Mouse (Mus musculus): ENCODE measurements around the gene Dnttip2.

The Dnttip2 gene

DNA sequence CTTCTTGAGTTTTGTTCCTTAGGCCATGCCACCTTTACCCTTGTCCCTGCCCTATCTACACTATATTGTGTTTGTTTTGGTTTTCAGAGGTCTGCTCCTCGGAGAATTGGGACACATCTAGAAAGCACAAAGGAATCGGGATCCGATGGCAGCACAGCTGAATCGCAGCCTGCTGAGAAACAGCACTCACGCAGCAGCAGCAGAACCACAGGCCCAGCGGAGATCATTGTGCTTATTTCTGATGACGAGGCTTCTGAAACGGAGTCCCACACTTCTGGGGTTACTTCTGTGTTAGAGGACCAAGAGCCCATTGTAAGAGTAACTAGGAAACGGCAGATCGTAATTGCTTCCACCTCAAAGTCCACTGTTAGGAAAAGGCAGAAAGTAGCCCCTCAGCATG, 923 bp downstream of the Dnttip2 start:
- TF ChIP-seq GATA4 (IDR thresholded peaks at IDR 0.05; ENCODE audit: insufficient replicate concordance, low read length) = no peak

DNA sequence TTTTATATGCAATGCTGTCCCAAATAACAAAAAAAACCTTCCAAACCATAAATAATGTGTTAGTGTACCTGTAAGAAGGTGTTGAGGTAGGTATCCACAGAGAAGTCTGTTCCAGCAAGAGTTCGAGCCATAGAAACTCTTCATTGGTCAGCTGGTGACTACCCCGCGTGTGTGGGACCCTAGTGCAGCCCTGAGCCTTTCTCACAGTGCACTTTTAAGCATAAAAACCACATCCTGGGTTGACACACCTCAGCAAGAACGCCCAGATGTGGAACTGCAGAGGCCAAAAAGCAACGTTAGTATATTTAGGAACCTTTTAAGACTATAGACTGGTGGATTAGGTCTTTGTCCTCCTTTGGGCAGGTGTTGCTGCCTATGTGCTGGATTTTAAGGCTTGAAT, 13.0 kb downstream of the Dnttip2 start:
- TF ChIP-seq GATA4 (IDR thresholded peaks at IDR 0.05; ENCODE audit: insufficient replicate concordance, low read length) = no peak

DNA sequence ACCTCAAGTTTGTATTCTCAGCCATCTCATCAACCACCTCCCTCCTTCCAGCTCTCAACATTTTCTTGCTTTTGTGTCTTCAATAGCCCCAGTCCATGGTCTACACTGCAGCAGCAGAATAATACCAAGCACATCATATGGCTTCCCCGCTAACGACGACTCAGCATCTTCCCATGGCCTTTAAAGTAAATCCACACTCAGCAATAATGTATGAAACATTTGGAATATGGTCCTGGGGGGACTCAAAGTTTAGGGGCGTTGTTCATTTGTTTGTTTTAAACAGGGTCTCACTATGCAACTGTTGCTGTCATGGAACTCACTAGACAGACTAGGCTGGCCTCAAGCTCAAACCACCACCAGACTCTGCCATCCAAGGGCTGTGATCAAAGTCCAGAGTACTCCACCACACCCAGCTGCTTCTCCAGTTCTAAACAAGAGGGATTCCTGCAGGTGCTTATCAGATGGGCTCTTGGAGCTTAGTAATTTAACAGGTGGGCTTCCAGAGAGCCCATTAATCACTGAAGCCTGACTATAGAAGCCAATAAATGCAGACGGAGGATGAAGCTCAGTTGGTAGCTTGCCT, 14.5 kb downstream of the Dnttip2 start:
- TF ChIP-seq GATA4 (IDR thresholded peaks at IDR 0.05; ENCODE audit: insufficient replicate concordance, low read length) = no peak

DNA sequence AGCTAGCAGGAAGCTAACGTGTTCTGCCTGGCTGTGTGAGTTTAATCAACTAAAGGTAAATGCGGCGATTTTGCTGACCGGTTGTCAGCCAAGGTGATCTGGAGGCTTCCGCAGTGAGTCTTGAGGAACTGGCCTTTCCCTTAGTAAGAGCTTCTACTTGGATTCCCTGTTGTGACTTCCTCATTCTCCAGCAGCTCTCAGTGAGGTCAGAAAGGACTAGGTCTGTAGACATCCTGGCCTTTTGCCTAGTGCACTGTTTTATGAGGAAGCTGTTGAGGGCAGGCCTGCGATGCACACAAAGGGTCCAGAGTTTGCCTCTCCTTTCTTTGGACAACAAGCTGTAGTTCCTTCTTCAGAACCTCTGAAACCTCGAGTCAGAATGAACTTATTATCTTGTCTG, 16.5 kb downstream of the Dnttip2 start:
- no peak for TF ChIP-seq GATA4 (IDR thresholded peaks at IDR 0.05; ENCODE audit: insufficient replicate concordance, low read length)

DNA sequence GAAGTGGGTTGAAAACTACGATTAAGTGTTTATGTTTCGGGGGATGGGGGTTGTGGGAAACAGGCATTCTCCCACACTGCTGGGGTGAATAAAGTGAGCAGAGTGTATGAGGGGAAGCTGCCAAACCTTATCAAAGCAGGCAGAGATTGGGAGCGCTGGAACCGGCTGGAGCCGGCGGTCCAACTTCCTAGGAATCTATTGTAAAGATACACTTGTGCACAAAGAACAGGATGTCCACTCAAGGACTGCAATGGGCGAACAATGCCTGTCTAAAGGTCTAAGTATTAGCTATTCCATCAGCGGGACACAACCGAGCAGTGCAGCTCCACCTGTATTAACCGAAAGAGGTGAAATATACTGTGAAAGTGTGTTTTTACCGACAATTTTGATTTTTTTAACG, 17.6 kb downstream of the Dnttip2 start:
- peak; percentile 97; the same call in 1 of the 2 replicates for TF ChIP-seq GATA4 (IDR thresholded peaks at IDR 0.05; ENCODE audit: insufficient replicate concordance, low read length)

DNA sequence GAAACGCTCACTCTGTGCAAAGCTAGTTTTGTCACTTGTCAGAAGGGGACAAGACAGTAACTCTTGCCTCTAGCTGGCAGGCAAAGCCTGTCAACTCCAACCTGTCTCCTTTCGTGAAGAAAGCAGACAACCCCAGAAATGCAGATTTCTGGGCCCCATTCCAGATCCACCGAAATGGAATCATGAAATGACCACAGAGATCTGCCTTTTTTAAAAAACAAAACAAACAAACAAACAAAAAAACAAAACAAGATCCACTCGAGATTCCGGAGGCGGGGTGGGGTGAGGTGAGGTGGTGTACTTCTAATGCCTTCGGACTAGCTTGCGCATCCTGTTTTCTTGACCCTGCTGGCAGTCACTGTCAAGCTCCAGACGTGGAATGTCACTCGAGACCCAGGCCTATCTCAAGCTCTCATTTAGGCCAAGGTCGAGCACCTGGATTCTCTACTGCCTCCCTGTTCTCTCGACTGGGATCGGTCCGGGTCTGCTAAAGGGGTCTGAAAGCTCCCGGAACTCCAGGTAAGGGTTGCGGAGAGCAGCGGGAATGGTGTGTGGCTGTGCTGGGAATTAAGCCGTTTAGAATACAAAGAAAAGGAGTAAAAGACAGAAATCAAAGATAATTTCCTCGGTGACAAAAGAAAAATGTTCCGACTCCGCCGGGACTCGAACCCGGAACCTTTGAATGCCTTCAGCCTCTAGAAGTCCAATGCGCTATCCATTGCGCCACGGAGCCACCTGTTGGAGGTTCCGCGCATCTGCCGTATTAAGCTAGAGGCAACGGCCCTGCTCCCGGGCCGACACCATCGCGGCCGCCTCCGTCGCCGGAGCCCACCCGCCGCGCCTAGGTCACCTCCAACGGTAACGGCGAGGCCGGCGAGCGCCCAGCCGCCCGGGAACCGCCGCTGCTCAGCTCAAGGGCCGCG, 18.4 kb downstream of the Dnttip2 start:
- no peak for TF ChIP-seq GATA4 (IDR thresholded peaks at IDR 0.05; ENCODE audit: insufficient replicate concordance, low read length)

DNA sequence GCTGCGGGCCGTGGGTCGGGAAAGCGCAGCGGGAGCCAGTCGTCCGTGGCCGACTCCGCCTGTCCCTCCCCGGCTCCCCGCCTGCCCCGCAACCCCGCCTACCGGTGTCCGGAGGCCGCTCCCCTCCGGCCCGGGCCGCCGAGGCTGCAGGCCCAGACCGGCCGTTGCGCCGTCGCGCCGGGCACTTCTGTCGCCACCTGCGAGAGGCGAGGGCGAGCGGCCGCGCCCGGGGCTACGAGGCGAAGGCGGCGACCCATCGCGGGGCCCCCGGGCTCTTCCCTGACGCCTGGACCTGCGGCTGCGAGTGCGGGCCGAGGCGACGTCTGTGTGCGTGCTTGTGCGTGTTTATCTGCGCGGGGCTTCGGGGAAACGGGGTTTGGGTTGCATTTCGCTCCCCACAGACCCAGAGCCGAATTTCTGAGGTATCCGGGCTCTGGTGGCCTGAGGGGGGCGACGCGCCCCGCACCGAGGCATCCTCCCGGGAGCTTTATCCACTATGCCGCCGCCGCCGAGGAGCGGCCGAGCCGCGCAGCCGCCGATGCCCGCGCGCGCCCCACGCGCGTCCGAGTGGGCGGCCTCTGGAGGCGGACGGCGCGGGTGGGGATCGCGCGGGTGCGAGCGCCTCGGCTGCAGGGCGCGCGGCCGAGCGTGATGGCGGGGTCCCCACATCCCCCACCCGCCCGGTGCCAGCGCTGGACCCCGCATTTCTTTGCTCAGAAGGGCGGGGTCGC, 19.2 kb downstream of the Dnttip2 start:
- no peak for TF ChIP-seq GATA4 (IDR thresholded peaks at IDR 0.05; ENCODE audit: insufficient replicate concordance, low read length)

DNA sequence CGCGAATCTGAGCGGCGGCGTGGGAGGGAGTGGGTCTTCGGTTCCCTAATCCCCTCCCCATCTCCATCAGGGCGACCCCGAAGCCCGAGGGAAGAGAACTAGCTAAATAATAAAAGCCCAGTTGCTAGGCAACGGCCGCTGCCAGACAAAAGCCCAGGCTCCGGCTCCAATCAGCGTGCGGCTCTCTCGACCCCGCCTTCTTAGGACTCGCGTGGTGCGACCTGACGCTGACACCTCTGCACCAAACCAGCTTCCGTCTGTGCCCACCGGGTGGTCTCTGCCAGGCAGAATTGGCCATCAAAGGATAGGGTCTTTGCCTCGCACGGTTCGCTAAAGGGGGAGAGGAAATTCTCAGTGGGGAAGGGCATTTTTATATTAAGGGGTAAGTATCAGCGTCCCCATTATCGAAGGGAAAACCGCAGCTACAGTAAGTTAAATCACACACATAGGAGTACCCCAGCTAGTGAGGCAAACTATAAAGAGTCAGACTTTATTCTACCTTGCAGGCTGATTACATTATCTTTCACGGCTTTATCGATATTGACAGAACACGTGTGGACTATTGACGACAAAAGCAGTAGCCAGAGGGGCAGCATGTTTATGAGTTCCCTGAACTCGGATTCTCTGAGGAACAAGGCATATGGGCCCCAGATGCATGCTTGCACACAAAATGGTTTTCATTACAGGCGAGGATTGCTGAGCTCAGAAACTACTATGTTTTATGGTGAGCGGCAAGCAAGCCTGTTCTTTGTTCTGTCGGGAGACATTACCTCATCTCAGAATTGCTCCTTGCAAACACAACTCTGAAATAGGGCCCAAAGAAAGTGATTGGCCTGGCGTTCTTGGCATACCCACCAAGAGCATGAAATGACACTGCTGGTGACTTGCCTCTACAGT, 20.0 kb downstream of the Dnttip2 start, which contains the start of gene Bcar3:
TSS of gene Bcar3 (plus strand) at position 183 of the 897 bp plus-strand sequence.
- TF ChIP-seq GATA4 (IDR thresholded peaks at IDR 0.05; ENCODE audit: insufficient replicate concordance, low read length) = no peak

DNA sequence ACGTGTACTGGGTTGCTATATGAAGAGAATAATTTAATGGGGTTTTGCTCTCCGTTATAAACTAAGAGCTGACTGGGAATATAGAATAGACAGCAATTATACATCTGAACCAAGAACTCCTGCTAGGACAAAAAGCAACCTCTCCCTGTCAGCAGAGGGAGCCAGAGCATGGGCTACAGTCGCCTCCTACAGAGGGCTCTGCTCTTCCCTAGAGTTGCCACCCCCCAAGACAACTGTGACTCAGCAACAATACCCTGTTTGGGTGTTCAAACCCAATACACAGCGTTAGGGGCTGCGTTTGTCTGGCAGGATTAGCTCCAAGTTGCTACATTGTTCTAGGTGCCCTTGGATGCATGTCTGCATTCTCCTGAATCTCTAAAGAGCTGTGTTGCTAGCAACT, 21.3 kb downstream of the Dnttip2 start:
- TF ChIP-seq GATA4 (IDR thresholded peaks at IDR 0.05; ENCODE audit: insufficient replicate concordance, low read length) = no peak

DNA sequence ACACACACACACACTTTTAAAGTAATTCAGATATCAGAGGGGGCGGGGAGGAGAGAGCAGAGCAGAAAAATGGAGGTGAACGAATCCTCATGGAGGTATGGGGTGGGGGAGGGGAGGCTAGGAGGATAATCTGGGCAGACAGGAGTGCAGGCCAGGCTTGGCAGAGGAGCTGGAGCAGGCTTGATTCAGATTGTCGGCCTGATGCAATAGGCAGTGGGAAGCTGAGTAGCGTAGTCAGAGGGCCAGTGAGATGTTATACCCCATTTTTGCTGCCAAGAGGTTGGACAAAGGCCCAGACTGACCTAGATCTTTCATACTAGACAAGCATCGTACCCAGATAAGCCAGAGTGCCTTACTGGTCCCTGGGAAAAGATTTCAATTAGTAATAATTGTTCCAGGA, 22.8 kb downstream of the Dnttip2 start:
- no peak for TF ChIP-seq GATA4 (IDR thresholded peaks at IDR 0.05; ENCODE audit: insufficient replicate concordance, low read length)

DNA sequence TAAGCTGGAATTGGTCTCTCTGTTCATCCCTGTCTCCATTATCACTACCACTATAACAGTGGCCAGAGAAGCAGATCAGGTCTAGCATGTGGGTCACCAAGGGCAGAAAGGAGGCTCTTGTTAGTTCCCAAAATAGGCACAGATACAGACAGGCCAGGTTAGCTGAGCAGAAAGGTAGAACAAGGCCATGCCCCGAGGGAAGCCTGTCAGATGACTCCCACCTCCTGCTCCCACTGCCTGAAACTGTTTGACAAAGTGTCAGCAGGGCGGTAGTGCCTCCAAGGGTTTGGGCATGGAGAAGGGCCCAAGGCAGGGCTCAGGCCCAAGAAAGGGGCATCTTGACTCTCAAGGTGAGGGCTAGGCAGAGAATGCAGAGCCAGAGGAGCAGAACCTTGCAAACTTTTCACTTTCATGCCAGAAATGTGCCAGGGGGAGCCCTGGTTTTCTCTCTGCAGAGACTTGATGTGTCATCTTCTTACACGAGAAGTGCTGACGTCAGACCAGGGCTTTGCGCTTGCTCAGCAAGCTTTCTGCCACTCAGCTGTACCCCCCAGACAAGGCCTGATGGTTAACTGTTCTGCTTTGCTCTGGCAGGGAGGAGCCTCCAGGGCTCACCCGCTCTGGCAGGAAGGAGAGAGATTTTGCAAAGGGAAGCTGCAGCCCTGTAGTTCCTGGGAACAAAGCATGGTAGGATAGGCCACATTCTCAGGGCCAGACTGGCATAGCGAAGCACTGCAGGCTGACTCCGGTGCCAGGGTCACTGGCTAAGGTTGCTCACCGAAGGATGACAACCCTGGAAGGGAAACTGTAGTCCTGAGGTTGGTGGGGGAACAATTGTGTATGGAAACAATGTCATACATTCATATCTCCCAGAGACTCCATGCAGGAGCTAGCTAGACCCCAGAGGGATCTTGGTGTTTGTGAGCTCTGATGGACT, 27.1 kb downstream of the Dnttip2 start:
- TF ChIP-seq GATA4 (IDR thresholded peaks at IDR 0.05; ENCODE audit: insufficient replicate concordance, low read length) = no peak

DNA sequence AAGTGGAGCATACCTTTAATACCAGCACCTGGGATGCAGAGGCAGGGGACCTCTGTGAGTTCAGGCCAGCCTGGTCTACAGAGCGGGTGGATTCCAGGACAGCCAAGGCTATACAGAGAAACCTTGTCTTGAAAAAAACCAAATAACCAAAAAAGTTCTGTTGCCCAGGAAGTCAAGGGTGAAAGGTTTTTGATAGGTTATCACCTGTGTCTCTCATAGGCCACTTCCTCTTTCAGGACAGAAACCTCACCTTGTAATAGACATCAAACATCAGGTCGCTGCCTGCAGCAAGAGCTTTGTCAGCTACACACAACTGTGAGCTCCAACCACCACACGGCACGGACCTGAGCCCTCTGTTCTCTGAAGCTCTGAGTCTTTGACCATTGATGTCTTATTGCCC, 30.4 kb downstream of the Dnttip2 start:
- TF ChIP-seq GATA4 (IDR thresholded peaks at IDR 0.05; ENCODE audit: insufficient replicate concordance, low read length) = no peak

DNA sequence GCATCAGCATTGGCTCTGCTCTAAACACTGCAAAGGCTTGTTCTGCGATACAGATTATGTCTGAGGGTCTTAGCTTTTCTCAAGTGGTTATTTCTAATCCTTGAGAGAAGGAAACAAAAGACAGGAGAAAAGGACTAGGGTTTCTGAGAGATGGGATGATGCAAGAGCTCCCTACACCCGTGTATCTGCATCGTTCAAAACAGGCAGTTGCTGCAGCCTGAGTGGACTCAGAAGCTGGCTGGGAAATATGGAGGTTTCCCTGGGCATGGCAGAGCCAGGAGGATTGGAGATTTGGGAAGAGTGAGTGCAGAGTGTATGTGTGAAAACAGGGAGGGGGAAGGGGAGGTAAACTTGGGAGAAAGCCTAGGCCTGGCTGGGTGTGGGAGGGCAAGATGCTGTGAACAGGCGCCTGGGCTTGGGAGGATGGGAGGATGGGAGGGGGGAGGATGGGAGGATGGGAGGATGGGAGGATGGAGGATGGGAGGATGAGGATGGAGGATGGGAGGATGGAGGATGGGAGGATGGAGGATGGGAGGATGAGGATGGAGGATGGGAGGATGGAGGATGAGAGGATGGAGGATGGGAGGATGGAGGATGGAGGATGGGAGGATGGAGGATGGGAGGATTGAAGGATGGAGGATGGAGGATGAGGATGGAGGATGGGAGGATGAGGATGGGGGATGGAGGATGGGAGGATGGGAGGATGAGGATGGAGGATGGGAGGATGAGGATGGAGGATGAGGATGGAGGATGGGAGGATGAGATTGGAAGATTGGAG, 33.9 kb downstream of the Dnttip2 start:
- TF ChIP-seq GATA4 (IDR thresholded peaks at IDR 0.05; ENCODE audit: insufficient replicate concordance, low read length) = no peak
